Mouse (Mus musculus) CH12.LX (cell line): ENCODE measurements around the gene Cd27. TPM values are rescaled to one million over a fixed set of nuclear protein-coding genes. Genes with fewer than 3 reads are reported as not detected.

Source experiments
- DNase-seq: peaks from one replicate; pipeline ENCODE4 v3.0.0-alpha.2; 2013; ENCODE audit errors: extremely low read depth
- H3K27ac ChIP-seq: 2 replicates; pipeline ENCODE4 v1.5.1; 2012; ENCODE audit warnings: low read depth, mild to moderate bottlenecking, control low read depth, moderate library complexity; ENCODE audit not compliant: insufficient read depth
- H3K27me3 ChIP-seq: replicated peaks from 2 replicates; pipeline ENCODE3; 2012; ENCODE audit warnings: inconsistent platforms
- H3K36me3 ChIP-seq, 2 experiments: replicated peaks in 1 of 2; 2 replicates each; pipeline versions ENCODE3 to v1.6.1; 2012; ENCODE audit warnings: inconsistent platforms in 1 of 2, low read length in 1 of 2, mild to moderate bottlenecking in 1 of 2, mixed read lengths in 1 of 2, moderate library complexity in 1 of 2; ENCODE audit not compliant: control insufficient read depth in 1 of 2, insufficient read depth in 1 of 2
- H3K4me1 ChIP-seq, 2 experiments: 2 replicates each; pipeline ENCODE4 v1.6.1; 2012; ENCODE audit warnings: inconsistent platforms in 1 of 2, moderate library complexity in 1 of 2; ENCODE audit not compliant: insufficient read depth in 2 of 2, control insufficient read depth in 1 of 2
- H3K4me2 ChIP-seq: 2 replicates; pipeline ENCODE4 v1.6.1; 2012; ENCODE audit warnings: low read depth, mild to moderate bottlenecking, control low read depth; ENCODE audit not compliant: poor library complexity, insufficient read depth, severe bottlenecking
- H3K4me3 ChIP-seq, 3 experiments: fragments of 150-350 bp in 1 of 3; sonication (generic) in 1 of 3; replicated peaks in 1 of 3; 2 replicates each; pipeline versions ENCODE3 to v1.5.1; 2011 to 2012; ENCODE audit warnings: low read depth in 2 of 3, low read length in 2 of 3, mild to moderate bottlenecking in 2 of 3, moderate library complexity in 2 of 3, control low read depth in 1 of 3, improper control_type of control experiment in 1 of 3, inconsistent platforms in 1 of 3, mixed read lengths in 1 of 3; ENCODE audit not compliant: poor library complexity in 1 of 3
- H3K79me2 ChIP-seq: replicated peaks from 2 replicates; pipeline ENCODE4 v1.6.1; 2012; ENCODE audit warnings: mild to moderate bottlenecking, moderate library complexity; ENCODE audit not compliant: control insufficient read depth, poor library complexity, insufficient read depth, severe bottlenecking; ENCODE audit errors: extremely low read depth
- H3K9ac ChIP-seq: 2 replicates; pipeline ENCODE4 v1.6.1; 2012; ENCODE audit warnings: low read depth, mild to moderate bottlenecking, control low read depth, moderate library complexity; ENCODE audit not compliant: insufficient read depth
- H3K9me3 ChIP-seq: replicated peaks from 2 replicates; pipeline ENCODE3; 2012; ENCODE audit warnings: low read length, inconsistent platforms, mixed read lengths
- BHLHE40 ChIP-seq: IDR thresholded peaks from 2 replicates; pipeline ENCODE4 v1.6.1; 2011; ENCODE audit warnings: mild to moderate bottlenecking, low read depth, low read length, improper control_type of control experiment
- CHD2 ChIP-seq: IDR thresholded peaks from 2 replicates; pipeline ENCODE4 v1.6.1; 2011; ENCODE audit warnings: low read length, improper control_type of control experiment
- E2F4 ChIP-seq: IDR thresholded peaks from 2 replicates; pipeline ENCODE4 v1.6.1; 2011; ENCODE audit warnings: low read depth, low read length, improper control_type of control experiment; ENCODE audit not compliant: insufficient replicate concordance
- ELF1 ChIP-seq: IDR thresholded peaks from 2 replicates; pipeline ENCODE4 v1.6.1; 2014; ENCODE audit warnings: low read depth, mild to moderate bottlenecking, inconsistent platforms, low read length, improper control_type of control experiment
- EP300 ChIP-seq: IDR thresholded peaks from 2 replicates; pipeline ENCODE4 v1.6.1; 2011; ENCODE audit warnings: low read length, improper control_type of control experiment
- ETS1 ChIP-seq: conservative IDR thresholded peaks from 2 replicates; pipeline ENCODE4 v1.6.1; 2012; ENCODE audit warnings: low read depth, mild to moderate bottlenecking, inconsistent platforms, low read length, improper control_type of control experiment, moderate library complexity
- GABPA ChIP-seq: IDR thresholded peaks from 2 replicates; pipeline ENCODE4 v1.6.1; 2012; ENCODE audit warnings: low read depth, low read length, improper control_type of control experiment, inconsistent platforms; ENCODE audit not compliant: insufficient replicate concordance
- JUN ChIP-seq: IDR thresholded peaks from 2 replicates; pipeline ENCODE4 v1.6.1; 2011; ENCODE audit warnings: low read depth, mild to moderate bottlenecking, low read length, improper control_type of control experiment, moderate library complexity; ENCODE audit not compliant: insufficient read depth
- KAT2A ChIP-seq: IDR thresholded peaks from 2 replicates; pipeline ENCODE4 v1.6.1; 2012; ENCODE audit warnings: low read length, improper control_type of control experiment, inconsistent platforms; ENCODE audit not compliant: insufficient replicate concordance
- MAFK ChIP-seq: IDR thresholded peaks from 2 replicates; pipeline ENCODE4 v1.6.1; 2011; ENCODE audit warnings: low read length, improper control_type of control experiment; ENCODE audit not compliant: insufficient replicate concordance
- MAX ChIP-seq: IDR thresholded peaks from 2 replicates; pipeline ENCODE4 v1.6.1; 2011; ENCODE audit warnings: low read length, improper control_type of control experiment
- NELFE ChIP-seq: IDR thresholded peaks from 2 replicates; pipeline ENCODE4 v1.6.1; 2011; ENCODE audit warnings: low read depth, low read length, improper control_type of control experiment
- PAX5 ChIP-seq: IDR thresholded peaks from 2 replicates; pipeline ENCODE4 v1.6.1; 2012; ENCODE audit warnings: low read length, inconsistent platforms, mixed read lengths
- POLR2A ChIP-seq: IDR thresholded peaks from 2 replicates; pipeline ENCODE4 v1.6.1; 2011; ENCODE audit warnings: low read depth, mild to moderate bottlenecking, improper control_type of control experiment, low read length
- RCOR1 ChIP-seq: conservative IDR thresholded peaks from 2 replicates; pipeline ENCODE4 v1.6.1; 2012; ENCODE audit warnings: low read depth, mild to moderate bottlenecking, inconsistent platforms, low read length, improper control_type of control experiment
- SIN3A ChIP-seq: IDR thresholded peaks from 2 replicates; pipeline ENCODE4 v1.6.1; 2012; ENCODE audit warnings: low read length, improper control_type of control experiment, inconsistent platforms
- SMC3 ChIP-seq: IDR thresholded peaks from 2 replicates; pipeline ENCODE4 v1.6.1; 2011; ENCODE audit warnings: low read depth, low read length, improper control_type of control experiment
- TBP ChIP-seq: conservative IDR thresholded peaks from 2 replicates; pipeline ENCODE4 v1.6.1; 2011; ENCODE audit warnings: low read depth, low read length, improper control_type of control experiment
- TCF12 ChIP-seq: IDR thresholded peaks from 2 replicates; pipeline ENCODE4 v1.6.1; 2014; ENCODE audit warnings: low read depth, mild to moderate bottlenecking, inconsistent platforms, low read length, improper control_type of control experiment
- USF1 ChIP-seq: IDR thresholded peaks from 2 replicates; pipeline ENCODE4 v1.6.1; 2014; ENCODE audit warnings: low read depth, mild to moderate bottlenecking, inconsistent platforms, low read length, improper control_type of control experiment
- ZKSCAN1 ChIP-seq: IDR thresholded peaks from 2 replicates; pipeline ENCODE4 v1.6.1; 2012; ENCODE audit warnings: low read depth, inconsistent platforms, low read length, improper control_type of control experiment, borderline replicate concordance
- ZMIZ1 ChIP-seq: IDR thresholded peaks from 2 replicates; pipeline ENCODE4 v1.6.1; 2012; ENCODE audit warnings: low read depth, mild to moderate bottlenecking, inconsistent platforms, low read length, improper control_type of control experiment
- dilution Hi-C: fragments of 300-500 bp; cut with MboI; formaldehyde crosslinking; loops from 2 replicates; pipeline ENCODE4 v1.14.3; 2020; ENCODE audit warnings: low sequenced_read_pairs; ENCODE audit not compliant: extremely low pct_unique_long_range_greater_than_20kb, extremely low pct_ligation_motif_present
- in situ Hi-C: fragments of 300-500 bp; cut with MboI; formaldehyde crosslinking; loops from 3 replicates; pipeline ENCODE4 v1.14.3; 2019; ENCODE audit warnings: low sequenced_read_pairs, low pct_ligation_motif_present, low pct_unique_long_range_greater_than_20kb, mixed read lengths
- polyA plus RNA-seq: library from polyadenylated mRNA; unstranded; fragments of >175 nt; gene quantifications from 2 replicates; pipeline ENCODE4 v1.2.1, GENCODE M21; 2012; ENCODE audit warnings: low read depth; ENCODE audit not compliant: insufficient read length
- total RNA-seq, 2 experiments: library from RNA; depleted of rRNA; stranded (reverse); fragments of 300-350 nt in 1 of 2; fragments of >200 nt in 1 of 2; gene quantifications; 2 replicates each; pipeline ENCODE4 v1.2.3; 2012 to 2014

Gene Cd27
- total and polyA plus RNA-seq, 3 experiments, result 0.54 TPM; not detected in 2

DNA sequence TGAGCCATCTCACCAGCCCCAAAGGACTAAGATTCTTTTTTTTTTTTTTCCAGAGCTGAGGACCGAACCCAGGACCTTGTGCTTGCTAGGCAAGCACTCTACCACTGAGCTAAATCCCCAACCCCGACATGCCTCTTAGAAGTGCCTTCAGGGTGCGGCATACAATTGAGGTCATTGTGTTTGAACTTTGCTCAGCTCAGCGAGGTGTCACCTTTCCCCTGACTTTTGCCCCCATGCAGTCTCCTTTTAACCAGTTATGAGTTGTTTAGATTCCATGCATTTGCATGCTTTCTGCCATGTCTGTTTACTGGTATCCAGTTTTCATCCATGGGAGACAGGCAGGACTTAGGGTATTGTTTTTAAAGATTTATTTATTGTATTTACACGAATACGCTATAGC lies 32.0 kb upstream of the Cd27 start:
- no peak overlapping the region for H3K4me3 ChIP-seq
- H3K9ac ChIP-seq, result no peak overlapping the region
- no peaks in the 10 kb centered on the region for H3K9me3 ChIP-seq
- no peak overlapping the region for H3K27ac ChIP-seq
- TF ChIP-seq TBP (no peak), RCOR1 (no peak), KAT2A (no peak), MAX (no peak), JUN (no peak), E2F4 (no peak), ZKSCAN1 (no peak), ZMIZ1 (no peak), ETS1 (no peak), ELF1 (no peak), SMC3 (no peak), USF1 (no peak), PAX5 (no peak), MAFK (no peak), SIN3A (no peak)
- H3K27me3 ChIP-seq, result peaks cover 14% of the 10 kb centered on the region
- H3K4me1 ChIP-seq, result peaks cover 4 to 13% of the 10 kb centered on the region in 2 experiments; a peak in 3 of 4 replicates
- no peaks in the 10 kb centered on the region for H3K79me2 ChIP-seq
- in situ Hi-C loops (no loop called here), dilution Hi-C loops (no loop called here)
- H3K36me3 ChIP-seq, result no peaks in the 10 kb centered on the region
- no peak overlapping the region for H3K4me2 ChIP-seq
- DNase-seq, result no peak

- no peak overlapping the region for H3K27ac ChIP-seq
- H3K9ac ChIP-seq, result no peak overlapping the region
- H3K4me3 ChIP-seq, result no peak overlapping the region
- H3K4me2 ChIP-seq, result no peak overlapping the region
- peaks cover 4 to 12% of the 10 kb centered on the region in 2 experiments; a peak in 3 of 4 replicates for H3K4me1 ChIP-seq
- TF ChIP-seq GABPA, result no peak
- TF ChIP-seq NELFE, result no peak
- no peak for TF ChIP-seq MAFK
- TF ChIP-seq POLR2A, result no peak
- TF ChIP-seq EP300, result no peak
- TF ChIP-seq TBP, result no peak
- no peak for TF ChIP-seq BHLHE40
- TF ChIP-seq ETS1, result no peak
- no peak for TF ChIP-seq CHD2
- no peak for TF ChIP-seq TCF12
- TF ChIP-seq, all 38 proteins: peak for 0
- Histone ChIP-seq H3K36me3 (no peaks in the 10 kb centered on the region), H3K27me3 (peaks cover 12% of the 10 kb centered on the region), H3K9me3 (peaks cover 3% of the 10 kb centered on the region), H3K79me2 (no peaks in the 10 kb centered on the region)
- dilution Hi-C loops (no loop called here), in situ Hi-C loops (no loop called here)
- no peak for DNase-seq
Measured at GRCm38 (mm10) chr6:125267469-125267868, 30.7 kb upstream of the Cd27 start.
